Mouse (Mus musculus) CD4-positive naive resting alpha-beta T cell, adult 57 days (primary cell): Measurements from ENCODE around the gene Ndufa8. TPM values are rescaled to one million over a fixed set of nuclear protein-coding genes. Genes with fewer than 3 reads are reported as not detected.

Experiments used
- total RNA-seq: library from RNA; stranded (reverse); gene quantifications from one replicate; pipeline ENCODE4 v1.2.4, GENCODE M21; 2023

Gene Ndufa8
- 47.4 TPM for total RNA-seq

GRCm38 (mm10) chr2:36048748-36049566, at the start of gene Ndufa8, which contains the start of gene Morn5:
TSS of gene Ndufa8 (minus strand) at chr2:36049406.
TSS of gene Morn5 (plus strand) at chr2:36049458.

Other genes starting within 250 kb of the Ndufa8 start
- gene Ttll11, start 69.5 kb downstream of the Ndufa8 start, total RNA-seq: 1.2 TPM
- gene Morn5, start 52 bp upstream of the Ndufa8 start, total RNA-seq: not detected
- gene Lhx6, start 56.0 kb upstream of the Ndufa8 start, total RNA-seq: not detected
- gene Mrrf, start 87.0 kb upstream of the Ndufa8 start, total RNA-seq: 21.2 TPM
- gene Rbm18, start 87.4 kb upstream of the Ndufa8 start, total RNA-seq: 36.7 TPM
- gene Ptgs1, start 181.0 kb upstream of the Ndufa8 start, total RNA-seq: 1.9 TPM